Mouse (Mus musculus) heart, adult 2 months (tissue): ENCODE data around the gene Zfp398.

ENCODE experiments used
- CTCF ChIP-seq: fragments of 200-600 bp; IDR thresholded peaks from 2 replicates; pipeline ENCODE4 v1.8.1; 2022; ENCODE audit warnings: antibody characterized with exemption, mild to moderate bottlenecking, moderate library complexity
- EP300 ChIP-seq: fragments of 200-500 bp; IDR thresholded peaks from 2 replicates; pipeline ENCODE4 v1.6.1; 2011; ENCODE audit warnings: low read depth, low read length, control low read depth; ENCODE audit not compliant: insufficient read depth
- POLR2A ChIP-seq: fragments of 200-500 bp; IDR thresholded peaks from 2 replicates; pipeline ENCODE4 v1.6.1; 2011; ENCODE audit warnings: mild to moderate bottlenecking, low read depth, low read length, control low read depth; ENCODE audit not compliant: insufficient read depth

DNA sequence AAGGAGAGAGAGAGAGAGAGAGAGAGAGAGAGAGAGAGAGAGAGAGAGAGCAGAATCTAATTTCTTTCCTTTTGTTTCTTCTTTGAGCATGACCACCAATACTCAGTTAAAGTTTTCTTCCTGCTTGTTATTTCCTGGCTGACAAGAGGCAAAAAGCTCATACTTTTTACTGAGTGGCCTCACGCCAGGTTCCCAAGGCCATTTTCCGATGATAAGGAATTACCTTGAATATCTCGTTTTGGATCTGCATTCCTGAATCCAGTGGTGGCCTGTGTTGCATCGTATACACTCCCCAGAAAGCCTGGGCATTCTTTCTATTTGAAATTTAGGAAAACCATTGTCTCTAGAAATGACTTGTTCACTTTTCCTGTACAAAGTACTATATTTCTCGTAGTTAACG lies 64.0 kb downstream of the Zfp398 start:
- TF ChIP-seq EP300 (no peak), CTCF (no peak), POLR2A (no peak)
